Mouse (Mus musculus) cerebellum, adult 11 months (tissue): ENCODE data around the gene Tnfsf15.
A peak's percentile ranks its signal among the peaks of the same experiment; 100 is the strongest.

Experiments used
- DNase-seq: peaks from one replicate; pipeline ENCODE4 v3.0.0; 2022

Tnfsf15 gene

GRCm38 (mm10) chr4:63744693-63745171, at the start of gene Tnfsf15:
Gene Tnfsf15, minus strand, starts transcription at chr4:63745113.
- DNase-seq, result peak; percentile 53

DNA sequence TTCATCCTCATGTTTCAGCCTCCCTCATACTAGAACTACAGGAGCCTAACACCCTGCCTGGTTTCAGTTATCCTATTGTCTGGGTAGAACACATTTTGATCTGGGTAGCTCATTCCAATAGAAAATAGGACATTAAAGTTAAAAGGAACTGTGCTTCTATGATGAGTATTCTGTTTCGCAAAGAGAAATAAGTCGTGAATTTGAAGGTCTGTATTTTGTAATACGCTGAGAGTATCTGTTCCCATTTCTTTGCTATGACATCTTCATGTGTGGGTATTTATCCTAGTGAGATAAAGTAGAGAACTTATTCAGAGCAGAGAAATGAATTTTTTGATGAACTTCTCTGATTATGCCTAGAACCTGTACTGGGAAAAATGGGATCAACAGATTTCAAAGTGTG, 47.4 kb upstream of the Tnfsf15 start:
- DNase-seq, result no peak

GRCm38 (mm10) chr4:63785466-63785865, 40.6 kb upstream of the Tnfsf15 start:
- DNase-seq, result no peak

GRCm38 (mm10) chr4:63783826-63784225, 38.9 kb upstream of the Tnfsf15 start:
- no peak for DNase-seq

GRCm38 (mm10) chr4:63782970-63783613, 38.2 kb upstream of the Tnfsf15 start:
- no peak for DNase-seq

DNA sequence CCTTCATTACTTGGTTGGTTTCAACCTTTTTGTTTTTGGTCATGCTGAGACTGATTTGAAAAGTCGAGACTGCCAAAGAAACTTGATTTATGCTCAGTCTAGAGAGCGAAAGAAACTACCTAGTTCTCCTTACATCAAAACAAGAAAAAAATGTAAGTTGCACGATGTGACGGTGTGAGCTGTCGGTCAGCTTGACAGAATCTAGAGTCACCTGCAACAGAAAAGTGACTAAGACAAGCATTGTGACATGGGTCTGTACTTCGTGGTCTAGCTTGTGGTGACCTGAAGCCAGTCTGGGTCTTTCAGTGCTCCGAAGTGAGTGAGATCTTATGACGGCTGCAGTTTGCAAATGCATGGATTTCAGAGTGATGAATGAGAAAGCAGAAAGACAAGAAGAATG, 32.3 kb upstream of the Tnfsf15 start:
- no peak for DNase-seq

DNA sequence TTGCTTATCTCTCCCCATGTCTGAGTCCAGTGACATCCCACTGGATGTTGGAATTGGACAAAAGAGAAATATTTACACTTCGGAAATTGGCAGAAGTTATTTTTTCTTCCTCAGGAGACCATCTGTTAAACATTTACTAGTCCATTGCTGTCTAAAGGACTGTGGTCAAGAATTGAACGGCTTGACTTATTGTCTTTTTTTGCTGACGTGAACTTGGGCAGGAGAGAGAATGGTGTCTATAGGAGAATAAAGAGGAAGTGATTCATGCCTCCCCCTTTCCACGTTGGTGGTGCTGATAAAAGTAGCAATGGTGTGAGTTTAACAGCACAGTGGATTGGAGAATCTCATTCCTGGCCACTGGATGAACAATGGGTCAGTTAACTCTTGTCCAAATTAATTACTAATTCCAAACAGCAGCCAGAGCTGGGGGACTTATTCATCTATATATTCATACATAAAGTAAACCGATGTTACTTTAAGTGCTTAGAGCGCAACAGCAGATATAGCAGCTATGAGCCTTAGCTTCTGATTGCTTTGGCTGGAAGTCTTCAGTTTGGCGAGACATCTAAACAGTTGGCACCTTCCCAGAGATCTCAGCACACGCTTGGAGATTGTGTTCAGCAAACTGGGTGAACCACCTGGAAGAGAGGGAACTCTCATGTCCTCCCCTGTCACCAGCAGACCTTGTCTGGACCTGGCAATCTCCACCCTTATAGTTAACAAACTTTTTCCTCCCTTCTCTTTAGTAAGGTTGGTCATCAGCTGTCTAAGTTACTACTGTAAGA, 28.6 kb upstream of the Tnfsf15 start:
- DNase-seq, result no peak

GRCm38 (mm10) chr4:63772514-63772913, 27.6 kb upstream of the Tnfsf15 start:
- no peak for DNase-seq

DNA sequence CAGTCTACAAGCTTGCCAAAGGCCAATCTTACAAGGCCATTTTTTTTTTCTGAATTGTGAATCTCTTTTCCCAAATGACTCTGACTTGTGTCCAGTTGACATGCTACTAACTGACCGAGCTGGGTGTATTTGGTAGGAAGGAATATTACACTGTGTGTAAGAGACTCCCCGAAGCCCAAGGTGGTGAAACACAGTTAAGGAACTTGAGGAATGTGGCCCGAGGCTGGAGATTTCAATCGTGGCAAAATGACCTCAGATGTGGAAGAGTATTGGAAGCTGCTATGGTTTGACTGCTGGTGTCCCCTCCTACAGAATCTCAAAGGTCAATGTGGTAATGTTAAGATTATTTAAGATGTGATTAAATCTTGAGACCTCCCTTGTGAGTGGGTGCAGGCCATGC, 26.4 kb upstream of the Tnfsf15 start:
- no peak for DNase-seq

DNA sequence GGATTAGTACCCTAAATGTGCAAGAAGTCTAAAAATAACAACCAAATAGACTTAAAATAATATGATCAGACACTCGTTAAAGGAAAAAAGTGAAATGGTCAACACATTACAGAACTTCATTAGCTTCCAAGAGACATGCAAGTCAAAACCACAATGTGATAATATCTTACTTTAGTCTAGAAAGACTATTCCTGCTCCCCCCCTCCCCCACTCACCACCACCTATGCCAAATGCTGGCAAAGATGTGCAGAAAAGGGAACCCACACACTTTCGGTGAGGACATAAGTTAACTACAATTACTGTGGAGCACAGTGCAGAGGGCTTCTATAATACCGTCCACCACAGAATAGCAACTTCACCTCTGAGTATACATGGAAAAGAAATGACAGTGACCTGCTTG, 24.2 kb upstream of the Tnfsf15 start:
- DNase-seq, result no peak

- DNase-seq, result no peak
Measured at GRCm38 (mm10) chr4:63765050-63765449, 20.1 kb upstream of the Tnfsf15 start.

DNA sequence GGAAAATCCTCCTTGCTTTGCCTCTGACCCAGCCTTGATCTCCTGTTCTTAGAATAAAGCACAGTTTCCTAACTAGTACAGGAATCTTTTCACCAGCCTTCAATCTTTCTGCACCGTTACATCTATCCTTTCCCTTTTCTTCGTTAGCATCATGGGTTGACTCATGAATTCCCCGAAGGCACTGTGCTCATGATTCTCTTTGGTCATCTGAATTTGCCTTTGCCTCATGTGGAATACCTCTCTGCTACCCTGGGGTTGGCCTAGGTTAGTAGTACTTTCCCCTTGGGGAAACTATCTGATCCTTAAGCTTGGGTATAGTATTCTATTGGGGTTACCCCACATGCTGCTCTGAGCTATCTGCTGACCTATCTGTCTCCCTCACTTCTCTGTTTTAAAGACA, 15.0 kb upstream of the Tnfsf15 start:
- no peak for DNase-seq

GRCm38 (mm10) chr4:63757527-63758154, 12.7 kb upstream of the Tnfsf15 start:
- DNase-seq, result no peak

GRCm38 (mm10) chr4:63756072-63756471, 11.2 kb upstream of the Tnfsf15 start:
- DNase-seq, result no peak

DNA sequence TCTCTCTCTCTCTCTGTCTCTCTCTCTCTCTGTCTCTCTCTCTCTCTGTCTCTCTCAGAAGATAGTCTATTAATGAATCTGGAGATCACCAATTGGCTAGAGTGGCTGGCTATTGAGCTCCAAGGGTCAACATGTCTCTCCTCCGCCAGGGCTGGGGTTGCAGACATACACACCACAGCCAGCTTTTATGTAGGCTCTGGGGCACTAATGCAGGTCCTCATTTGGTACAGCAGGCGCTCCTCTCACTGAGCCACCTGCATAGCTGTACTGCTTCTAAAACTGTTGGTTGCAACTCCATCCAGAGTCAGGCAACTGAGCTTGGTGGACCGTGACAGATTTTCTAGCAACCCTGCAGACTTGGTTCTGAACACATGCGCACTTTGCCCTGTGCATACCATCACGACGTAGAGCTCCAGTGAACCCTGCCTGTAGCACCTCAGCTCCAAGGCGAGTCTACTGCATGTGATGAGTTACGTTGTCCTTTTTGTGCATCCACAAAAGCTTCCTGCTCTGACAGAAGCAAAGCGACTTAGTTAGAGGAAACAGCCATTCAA, 9.6 kb upstream of the Tnfsf15 start:
- no peak for DNase-seq

DNA sequence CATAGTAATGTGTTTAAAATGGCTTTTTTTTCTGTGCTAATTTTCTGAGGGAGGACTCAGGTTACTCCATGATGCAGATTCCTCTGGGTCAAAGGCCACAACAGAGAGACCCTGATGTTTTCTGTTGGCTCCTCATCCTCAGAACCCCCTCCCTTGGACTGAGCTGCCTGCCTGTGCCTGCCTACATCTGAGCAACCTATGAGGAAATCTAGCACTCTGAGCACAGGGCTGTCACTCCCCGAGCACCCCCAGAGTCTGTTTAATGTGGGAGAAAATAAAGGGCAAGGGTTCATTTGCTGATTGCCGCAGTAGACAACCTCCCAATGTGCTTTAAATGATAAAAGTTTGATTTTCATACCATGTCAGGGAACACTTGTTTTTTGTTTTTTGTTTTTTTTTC, 8.9 kb upstream of the Tnfsf15 start:
- DNase-seq, result no peak

DNA sequence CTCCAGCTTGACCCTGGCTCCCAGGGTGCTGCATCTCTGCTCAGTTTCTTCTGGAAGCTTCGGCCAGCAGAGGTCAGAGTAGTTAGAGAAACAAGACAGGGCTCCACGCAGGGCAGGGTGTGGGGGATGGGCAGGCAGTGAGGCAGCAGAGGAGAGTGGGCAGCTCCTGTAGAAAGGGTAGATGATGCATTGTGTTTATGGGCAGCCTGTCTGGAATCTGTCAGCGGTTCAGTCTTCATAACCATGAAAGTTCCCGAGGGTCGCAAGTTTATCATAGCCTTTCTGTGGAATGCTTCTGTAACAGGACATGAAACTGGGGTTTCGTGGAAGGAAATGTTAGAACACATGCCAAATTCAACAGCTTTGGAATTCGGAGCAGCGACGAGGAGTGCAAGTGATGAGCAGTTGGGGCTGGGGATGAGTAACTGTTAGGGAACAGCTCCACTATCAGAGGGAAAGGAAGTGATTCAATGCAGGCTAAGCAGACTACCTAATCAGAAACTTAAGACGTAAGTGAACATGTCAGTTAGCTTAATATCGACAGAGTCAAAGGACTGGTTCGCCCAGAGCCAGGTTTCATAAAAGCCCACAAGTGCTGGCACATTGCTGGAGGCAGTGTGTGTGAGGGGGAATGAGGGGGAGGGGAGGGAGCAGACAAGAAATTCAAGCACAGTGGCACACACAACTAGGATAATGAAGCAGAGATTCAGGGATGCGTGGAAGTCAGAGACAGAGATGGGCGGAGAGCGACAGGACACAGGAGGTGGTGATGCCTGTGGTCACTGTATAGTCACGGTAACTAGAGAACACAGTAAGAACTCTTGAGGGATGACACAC, 8.0 kb upstream of the Tnfsf15 start:
- no peak for DNase-seq

DNA sequence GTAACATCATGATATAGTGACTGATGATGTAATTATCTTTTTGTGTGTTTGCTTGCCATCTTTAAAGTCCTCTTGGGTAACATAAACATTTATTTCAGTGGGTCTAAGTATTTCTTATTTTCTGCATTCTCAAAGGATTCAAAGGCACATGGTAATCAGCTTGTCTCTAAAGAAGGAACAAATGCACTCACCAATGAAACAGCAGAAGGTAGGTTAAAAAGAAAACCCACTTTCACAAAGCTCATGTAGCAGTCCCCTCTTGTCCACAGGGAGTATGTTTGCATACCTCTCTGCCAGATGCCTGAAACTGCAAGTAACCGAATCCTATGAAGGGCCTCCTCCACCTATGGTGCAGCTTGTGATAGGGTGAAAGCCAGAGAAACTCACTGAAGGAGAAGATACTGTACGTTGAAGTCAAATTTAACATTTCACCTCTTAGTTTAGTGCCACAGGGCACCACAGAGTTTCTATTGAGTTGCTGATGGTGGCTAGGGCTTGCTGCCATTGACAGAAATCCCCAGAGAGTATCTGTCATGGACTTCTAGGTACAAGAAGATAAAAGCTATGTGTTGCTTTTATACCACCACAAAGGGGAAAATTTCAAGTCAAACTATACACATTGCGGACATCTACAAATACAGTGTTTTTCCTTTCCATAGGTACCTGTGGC, 3.3 kb upstream of the Tnfsf15 start:
- DNase-seq, result no peak

DNA sequence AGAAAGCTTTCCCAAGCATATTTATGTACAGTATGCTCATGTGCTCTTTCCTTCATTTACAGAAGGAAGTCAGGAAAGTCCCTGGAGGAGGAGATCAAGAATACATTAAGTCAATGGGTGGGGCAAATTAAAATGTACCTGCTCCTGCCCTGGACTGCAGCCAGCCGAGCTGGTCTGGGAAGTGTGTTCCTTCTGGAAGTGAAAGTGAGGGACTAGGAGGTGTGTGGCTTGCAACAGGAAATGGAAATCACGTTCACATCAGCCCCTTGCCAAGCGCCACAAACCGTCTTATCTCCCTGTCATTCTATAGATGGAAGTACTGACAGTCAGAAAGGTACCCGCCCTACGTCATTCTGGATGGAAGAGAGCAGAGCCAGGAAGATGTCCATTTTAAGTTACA, 358 bp upstream of the Tnfsf15 start:
- no peak for DNase-seq

GRCm38 (mm10) chr4:63743660-63744059, 1.3 kb downstream of the Tnfsf15 start:
- no peak for DNase-seq

DNA sequence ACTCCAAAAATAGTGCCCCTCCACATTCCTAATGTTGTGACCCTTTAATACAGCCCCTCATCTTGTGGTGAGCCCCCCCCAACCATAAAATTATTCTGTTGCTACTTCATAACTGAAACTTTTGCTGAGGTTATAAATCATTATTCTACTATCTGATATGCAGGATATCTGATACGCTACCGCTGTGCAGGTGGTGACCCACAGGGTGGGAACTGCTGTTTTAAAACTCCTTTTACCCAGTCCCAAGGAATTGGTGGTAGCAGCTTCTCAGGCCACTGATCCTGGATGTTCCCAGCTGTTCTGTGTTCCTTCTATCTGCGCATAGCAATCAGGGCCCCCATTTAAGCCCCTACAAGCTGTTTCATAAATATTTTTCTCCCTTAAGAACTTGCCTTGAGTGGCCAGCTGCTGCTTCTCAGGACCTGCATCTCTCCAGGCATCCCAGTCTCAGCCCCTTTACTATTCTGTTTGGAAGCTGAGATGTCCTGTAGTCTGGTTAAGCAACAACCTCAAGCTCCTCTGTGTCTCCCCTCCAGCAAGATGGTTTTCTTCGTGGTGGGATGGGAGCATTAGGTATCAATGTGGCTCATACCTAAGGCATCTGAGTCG, 2.0 kb downstream of the Tnfsf15 start:
- no peak for DNase-seq

- DNase-seq, result no peak
Measured at GRCm38 (mm10) chr4:63742101-63742500, 2.8 kb downstream of the Tnfsf15 start.
